28 mouse cellular contexts compared by ENCODE assay signal in the genomic region with DNA sequence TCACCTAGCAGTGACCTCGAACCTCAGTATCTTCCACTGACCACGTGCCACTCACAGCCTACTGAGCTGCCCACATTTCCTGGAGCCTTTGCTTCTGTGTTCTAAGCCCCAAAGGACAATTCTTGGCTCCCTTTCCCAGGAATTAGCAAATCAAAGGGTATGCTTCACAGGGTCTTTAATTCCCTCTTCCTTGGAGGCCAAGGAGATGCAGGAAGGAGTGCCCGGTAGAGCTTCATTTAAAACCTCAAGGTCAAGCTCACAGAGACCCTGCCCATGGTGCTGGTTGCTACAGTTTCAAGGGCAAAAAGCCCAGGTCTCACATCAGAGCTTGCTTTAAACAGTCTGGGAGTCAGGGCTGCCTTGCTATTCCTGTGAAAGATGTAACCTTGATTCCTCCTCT.
"Had no signal": no experiment of that assay in that cellular context is flagged by ENCODE, and none has a peak within 500 bp of the region (broad histone marks: within the 10 kb centered on the region; RNA-seq: fewer than 3 reads in every experiment).

No protein-coding gene starts in this region.

- ATAC-seq: hindbrain, postnatal 0 days; intestine, embryonic 16.5 days; liver, embryonic 12.5 days had no signal

- H3K4me1 ChIP-seq: heart, embryonic 15.5 days; kidney, embryonic 15.5 days; liver, embryonic 12.5 days had no signal

- DNase-seq: gastrocnemius, adult 2 months; gastrocnemius, postnatal 10 days; gastrocnemius, postnatal 25 days; heart, adult 11 months; heart, adult 2 months; heart, postnatal 14 days; heart, postnatal 36 days; kidney, adult 11 months; kidney, adult 2 months; kidney, adult 9 months; kidney, postnatal 14 days; kidney, postnatal 36 days; layer of hippocampus, adult 9-11 months; layer of hippocampus, postnatal 36 days; left cerebral cortex, postnatal 4 days had no signal

- H3K4me2 ChIP-seq: heart, embryonic 11.5 days; heart, embryonic 13.5 days; heart, embryonic 15.5 days; hindbrain, embryonic 13.5 days; hindbrain, embryonic 15.5 days; kidney, embryonic 15.5 days; limb, embryonic 13.5 days; limb, embryonic 15.5 days; liver, embryonic 12.5 days had no signal

- H3K9ac ChIP-seq: heart, embryonic 13.5 days; heart, embryonic 15.5 days; hindbrain, embryonic 13.5 days; hindbrain, embryonic 15.5 days; kidney, embryonic 15.5 days; limb, embryonic 13.5 days; limb, embryonic 15.5 days; liver, embryonic 12.5 days; liver, embryonic 14.5 days had no signal

- H3K36me3 ChIP-seq: heart, embryonic 13.5 days; heart, embryonic 15.5 days; hindbrain, embryonic 13.5 days; hindbrain, embryonic 15.5 days; kidney, embryonic 15.5 days; limb, embryonic 13.5 days; limb, embryonic 15.5 days; liver, embryonic 12.5 days had no signal

- H3K27ac ChIP-seq: gastrocnemius, adult 2 months; heart, adult 2 months; heart, embryonic 13.5 days; heart, embryonic 15.5 days; hindbrain, embryonic 13.5 days; hindbrain, embryonic 15.5 days; hindbrain, postnatal 0 days; kidney, embryonic 15.5 days; kidney, postnatal 0 days; limb, embryonic 13.5 days; limb, embryonic 15.5 days; liver, embryonic 12.5 days; liver, embryonic 14.5 days had no signal

- H3K9me3 ChIP-seq: heart, embryonic 13.5 days; heart, embryonic 15.5 days; hindbrain, embryonic 13.5 days; hindbrain, embryonic 15.5 days; kidney, embryonic 15.5 days; limb, embryonic 13.5 days; limb, embryonic 15.5 days; liver, embryonic 12.5 days had no signal

- H3K27me3 ChIP-seq: heart, embryonic 15.5 days; hindbrain, embryonic 13.5 days; hindbrain, embryonic 15.5 days; limb, embryonic 15.5 days; liver, embryonic 12.5 days had no signal

- H3K4me3 ChIP-seq: gastrocnemius, adult 2 months; heart, adult 2 months; heart, embryonic 13.5 days; heart, embryonic 15.5 days; hindbrain, embryonic 13.5 days; hindbrain, embryonic 15.5 days; kidney, embryonic 15.5 days; limb, embryonic 13.5 days; limb, embryonic 15.5 days; liver, embryonic 12.5 days had no signal
